Mouse (Mus musculus): ENCODE results near the gene Hmga1b. TPM values are rescaled to one million over a fixed set of nuclear protein-coding genes. Genes with fewer than 3 reads are reported as not detected.
A peak's percentile ranks its signal among the peaks of the same experiment; 100 is the strongest.
"Not testable (repeated sequence)": the region's sequence is repeated elsewhere in the genome, so short reads cannot be mapped to it uniquely, and the experiment has no call there.

Hmga1b gene
- 3.0 and 4.8 TPM in 2 replicates for polyA plus RNA-seq (2014; fragmentation: Nextera tagmentation; extraction: Ambion mirVana)

DNA sequence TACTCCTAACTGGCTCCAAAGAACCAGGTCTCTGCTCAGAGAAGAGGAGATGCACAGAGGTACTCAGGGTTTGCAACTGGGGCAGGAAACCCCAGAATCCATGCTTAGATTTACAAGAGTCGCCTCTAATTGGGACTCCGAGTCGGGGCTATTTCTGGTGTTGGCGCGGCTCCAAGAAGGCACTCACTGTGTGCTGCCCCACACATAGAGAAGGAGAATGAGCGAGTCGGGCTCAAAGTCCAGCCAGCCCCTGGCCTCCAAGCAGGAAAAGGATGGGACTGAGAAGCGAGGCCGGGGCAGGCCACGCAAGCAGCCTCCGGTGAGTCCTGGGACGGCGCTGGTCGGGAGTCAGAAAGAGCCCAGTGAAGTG is at the start of gene Hmga1b:
Gene Hmga1b, plus strand, starts transcription at position 123 of the 370 bp plus-strand sequence.
- H3K27ac ChIP-seq (replicated peaks; ENCODE audit: low read depth, low read length); DNase-seq (ENCODE audit: low spot score); H3K27me3 ChIP-seq (replicated peaks; ENCODE audit: control insufficient read depth, insufficient read depth, low read length); H3K4me1 ChIP-seq (ENCODE audit: control insufficient read depth, insufficient read depth, low read length); H3K4me3 ChIP-seq (ENCODE audit: low read depth, low read length); H3K9ac ChIP-seq (ENCODE audit: low read depth, low read length); ATAC-seq (ENCODE audit: low read depth); H3K36me3 ChIP-seq (ENCODE audit: control insufficient read depth, insufficient read depth, low read length): not testable (repeated sequence)
- Histone ChIP-seq H3K9me3 (ENCODE audit: control insufficient read depth, low read length) (peaks cover 17% of the 10 kb centered on the region), H3K4me2 (ENCODE audit: low read depth, low read length) (peak within 1 kb of the TSS; percentile 28)
- 23% methylated on average over 13 of the region's 14 CpGs for WGBS

DNA sequence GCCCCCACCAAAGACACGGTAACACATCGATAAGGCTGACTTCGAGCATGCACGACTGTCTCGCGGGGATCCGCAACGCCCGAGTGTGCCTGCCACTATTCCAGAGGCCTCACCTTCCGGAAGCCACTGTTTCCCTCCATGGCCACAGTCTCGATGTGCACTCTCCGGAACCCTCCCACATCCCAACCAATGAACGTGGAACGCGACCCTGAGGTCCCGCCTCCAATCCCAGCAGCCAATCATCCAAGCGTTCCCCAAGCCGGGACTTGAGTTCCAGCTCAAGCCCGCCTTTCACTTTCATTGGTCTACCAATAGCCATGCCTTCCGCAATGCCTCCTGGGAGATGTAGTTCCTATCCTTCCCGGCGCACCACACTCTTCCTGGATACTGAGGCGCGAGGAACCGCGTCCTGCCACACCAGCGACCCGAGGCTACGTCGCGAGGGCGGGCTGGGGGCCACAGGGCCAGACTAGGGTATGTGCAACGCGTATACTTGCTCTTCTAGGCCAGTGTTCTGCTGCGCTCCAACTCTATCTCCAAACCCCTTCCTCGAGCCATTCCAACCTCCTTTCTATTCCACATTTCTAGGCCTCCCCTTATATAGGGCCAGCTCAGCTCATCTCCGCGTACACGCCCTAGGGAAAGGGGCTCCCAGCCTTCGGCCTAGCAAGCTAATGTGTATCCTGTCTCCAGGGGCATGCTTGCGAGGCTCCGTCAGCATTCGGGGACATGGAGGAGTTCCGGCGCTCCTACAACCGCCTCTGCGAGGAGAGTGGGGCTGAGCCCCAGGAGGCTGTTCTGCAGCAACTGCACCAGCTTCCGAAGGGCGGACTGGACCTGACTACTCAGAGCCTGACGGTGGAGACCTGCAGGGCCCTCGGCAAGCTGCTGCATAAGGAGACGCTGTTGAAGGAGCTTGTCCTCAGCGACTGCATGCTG is 48.7 kb upstream of the Hmga1b start, which contains the start of the genes Cenpx and Lrrc45:
Gene Cenpx, minus strand, starts transcription at position 159 of the 939 bp plus-strand sequence.
Gene Lrrc45, plus strand, starts transcription at position 346 of the 939 bp plus-strand sequence.
- peak within 1 kb of the TSS; percentile 72 for H3K9ac ChIP-seq (ENCODE audit: low read depth, low read length)
- ATAC-seq (ENCODE audit: low read depth) (peak; percentile 96), DNase-seq (ENCODE audit: low spot score) (peak; percentile 100)
- no peaks in the 10 kb centered on the region for H3K27me3 ChIP-seq (replicated peaks; ENCODE audit: control insufficient read depth, insufficient read depth, low read length)
- no peaks in the 10 kb centered on the region for H3K9me3 ChIP-seq (ENCODE audit: control insufficient read depth, low read length)
- peak within 1 kb of the TSS; percentile 76 for H3K27ac ChIP-seq (replicated peaks; ENCODE audit: low read depth, low read length)
- H3K36me3 ChIP-seq (ENCODE audit: control insufficient read depth, insufficient read depth, low read length): peaks cover 51% of the 10 kb centered on the region
- H3K4me1 ChIP-seq (ENCODE audit: control insufficient read depth, insufficient read depth, low read length): peaks cover 7% of the 10 kb centered on the region; the same call in 1 of the 2 replicates
- H3K4me3 ChIP-seq (ENCODE audit: low read depth, low read length): peak within 1 kb of the TSS; percentile 65
- peak within 1 kb of the TSS; percentile 97 for H3K4me2 ChIP-seq (ENCODE audit: low read depth, low read length)
- WGBS: 2% methylated on average over 53 of the region's 53 CpGs

DNA sequence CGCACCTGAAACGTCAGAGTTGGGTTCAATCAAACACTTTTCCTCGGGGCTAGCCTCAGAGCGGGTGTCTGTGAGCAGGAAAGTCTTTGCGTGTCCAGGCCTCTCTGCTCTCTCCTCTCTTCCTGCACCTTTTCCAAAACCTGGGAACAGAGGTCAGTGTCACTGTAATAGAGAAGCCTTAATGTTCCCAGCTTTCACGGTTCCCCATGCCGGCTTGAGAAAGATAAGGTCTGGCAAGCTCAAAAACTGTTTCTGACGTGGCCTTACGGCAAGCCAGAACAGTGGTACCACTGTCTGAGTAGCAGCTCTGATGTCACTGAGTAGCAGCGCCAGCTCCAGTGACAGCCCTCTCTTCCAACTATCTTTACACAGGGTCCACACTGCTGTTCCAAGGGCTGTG is 48.0 kb upstream of the Hmga1b start:
- no peak for ATAC-seq (ENCODE audit: low read depth)
- no peaks in the 10 kb centered on the region for H3K9me3 ChIP-seq (ENCODE audit: control insufficient read depth, low read length)
- H3K27ac ChIP-seq (replicated peaks; ENCODE audit: low read depth, low read length): no peak overlapping the region; the same call in 1 of the 2 replicates
- peak overlapping the region; percentile 72 for H3K9ac ChIP-seq (ENCODE audit: low read depth, low read length)
- H3K4me2 ChIP-seq (ENCODE audit: low read depth, low read length): peak overlapping the region; percentile 85
- DNase-seq (ENCODE audit: low spot score): no peak
- H3K27me3 ChIP-seq (replicated peaks; ENCODE audit: control insufficient read depth, insufficient read depth, low read length): no peaks in the 10 kb centered on the region
- 55% methylated on average over 10 of the region's 10 CpGs for WGBS
- peaks cover 50% of the 10 kb centered on the region for H3K36me3 ChIP-seq (ENCODE audit: control insufficient read depth, insufficient read depth, low read length)
- peak overlapping the region; percentile 65 for H3K4me3 ChIP-seq (ENCODE audit: low read depth, low read length)
- peaks cover 7% of the 10 kb centered on the region; the same call in 1 of the 2 replicates for H3K4me1 ChIP-seq (ENCODE audit: control insufficient read depth, insufficient read depth, low read length)

DNA sequence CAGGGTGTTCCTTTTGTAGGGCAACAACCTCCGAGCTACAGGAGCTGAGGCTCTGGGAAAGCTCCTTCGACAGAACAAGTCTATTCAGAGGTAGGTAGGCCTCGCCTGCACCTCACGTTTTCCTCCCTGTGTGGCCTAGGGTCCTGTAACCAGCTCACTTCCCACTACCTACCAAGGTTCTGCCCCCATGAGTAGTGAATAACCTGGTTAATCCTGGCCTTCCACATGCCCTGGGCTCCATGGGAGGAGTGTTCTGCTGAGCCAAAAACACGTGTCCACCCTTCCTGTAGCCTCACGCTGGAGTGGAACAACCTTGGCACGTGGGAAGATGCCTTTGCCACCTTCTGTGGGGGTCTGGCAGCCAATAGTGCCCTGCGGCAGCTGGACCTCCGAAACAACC is 47.5 kb upstream of the Hmga1b start:
- no peaks in the 10 kb centered on the region for H3K27me3 ChIP-seq (replicated peaks; ENCODE audit: control insufficient read depth, insufficient read depth, low read length)
- 0 out of 2 replicates have a peak overlapping the region, but pooled peaks have one; percentile 65 for H3K4me3 ChIP-seq (ENCODE audit: low read depth, low read length)
- 93% methylated on average over 9 of the region's 9 CpGs for WGBS
- no peak overlapping the region for H3K27ac ChIP-seq (replicated peaks; ENCODE audit: low read depth, low read length)
- H3K9ac ChIP-seq (ENCODE audit: low read depth, low read length): 0 out of 2 replicates have a peak overlapping the region, but pooled peaks have one; percentile 28
- H3K4me1 ChIP-seq (ENCODE audit: control insufficient read depth, insufficient read depth, low read length): peaks cover 7% of the 10 kb centered on the region; the same call in 1 of the 2 replicates
- H3K9me3 ChIP-seq (ENCODE audit: control insufficient read depth, low read length): no peaks in the 10 kb centered on the region
- ATAC-seq (ENCODE audit: low read depth) (no peak), DNase-seq (ENCODE audit: low spot score) (no peak)
- H3K36me3 ChIP-seq (ENCODE audit: control insufficient read depth, insufficient read depth, low read length): peaks cover 50% of the 10 kb centered on the region
- peak overlapping the region; percentile 85 for H3K4me2 ChIP-seq (ENCODE audit: low read depth, low read length)

DNA sequence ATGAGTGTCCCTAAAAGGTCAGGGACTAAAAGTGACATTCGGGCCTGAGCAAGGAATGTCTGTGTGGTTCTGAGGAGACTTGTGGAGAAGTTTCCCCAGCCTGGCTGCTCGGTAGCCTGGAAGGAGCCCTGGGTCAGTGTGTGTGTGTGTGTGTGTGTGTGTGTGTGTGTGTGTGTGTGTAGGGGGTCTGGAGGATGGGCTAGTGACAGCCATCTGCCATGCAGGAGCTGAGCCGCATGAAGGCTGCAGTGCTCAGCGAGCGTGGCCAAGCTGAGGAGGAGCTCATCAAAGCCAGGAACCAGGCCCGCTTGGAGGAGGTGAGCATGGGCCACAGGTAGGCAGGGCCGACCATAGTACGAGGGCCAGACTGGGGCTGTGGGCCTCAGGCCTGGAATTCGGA is 43.4 kb upstream of the Hmga1b start:
- Histone ChIP-seq H3K36me3 (ENCODE audit: control insufficient read depth, insufficient read depth, low read length) (peaks cover 35% of the 10 kb centered on the region), H3K27me3 (replicated peaks; ENCODE audit: control insufficient read depth, insufficient read depth, low read length) (no peaks in the 10 kb centered on the region), H3K4me2 (ENCODE audit: low read depth, low read length) (no peak overlapping the region), H3K9me3 (ENCODE audit: control insufficient read depth, low read length) (no peaks in the 10 kb centered on the region), H3K4me1 (ENCODE audit: control insufficient read depth, insufficient read depth, low read length) (peaks cover 12% of the 10 kb centered on the region), H3K27ac (replicated peaks; ENCODE audit: low read depth, low read length) (no peak overlapping the region), H3K4me3 (ENCODE audit: low read depth, low read length) (no peak overlapping the region), H3K9ac (ENCODE audit: low read depth, low read length) (0 out of 2 replicates have a peak overlapping the region, but pooled peaks have one; percentile 30)
- 94% methylated on average over 8 of the region's 9 CpGs for WGBS
- ATAC-seq (ENCODE audit: low read depth) (no peak), DNase-seq (ENCODE audit: low spot score) (no peak)

DNA sequence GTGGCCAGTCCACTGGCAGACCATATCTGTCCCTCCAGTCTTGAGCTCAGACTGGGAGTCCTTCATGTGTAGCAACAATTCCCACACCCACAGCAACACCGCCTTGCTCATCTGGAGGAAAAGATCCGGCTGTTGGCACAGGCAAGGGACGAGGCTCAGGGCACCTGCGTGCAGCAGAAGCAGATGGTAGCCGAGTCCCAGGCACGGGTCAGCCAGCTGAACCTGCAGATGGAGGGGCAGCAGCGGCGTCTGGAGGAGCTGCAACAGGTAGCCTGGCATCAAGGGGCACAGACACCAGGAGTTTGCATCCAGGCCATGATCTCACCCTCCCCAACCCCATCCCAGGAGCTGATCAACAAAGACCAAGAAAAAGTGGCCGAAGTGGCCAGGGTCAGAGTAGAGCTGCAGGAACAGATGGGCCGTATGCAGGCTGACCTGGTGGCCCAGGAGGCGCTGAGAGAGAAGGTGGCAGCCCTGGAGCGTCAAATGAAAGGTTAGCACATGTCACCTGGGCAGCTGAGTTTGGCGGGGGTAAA is 42.7 kb upstream of the Hmga1b start:
- Histone ChIP-seq H3K4me3 (ENCODE audit: low read depth, low read length) (no peak overlapping the region), H3K9me3 (ENCODE audit: control insufficient read depth, low read length) (no peaks in the 10 kb centered on the region), H3K9ac (ENCODE audit: low read depth, low read length) (no peak overlapping the region), H3K36me3 (ENCODE audit: control insufficient read depth, insufficient read depth, low read length) (peaks cover 36% of the 10 kb centered on the region), H3K4me1 (ENCODE audit: control insufficient read depth, insufficient read depth, low read length) (peaks cover 12% of the 10 kb centered on the region), H3K27me3 (replicated peaks; ENCODE audit: control insufficient read depth, insufficient read depth, low read length) (no peaks in the 10 kb centered on the region), H3K27ac (replicated peaks; ENCODE audit: low read depth, low read length) (no peak overlapping the region), H3K4me2 (ENCODE audit: low read depth, low read length) (no peak overlapping the region)
- ATAC-seq (ENCODE audit: low read depth) (no peak), DNase-seq (ENCODE audit: low spot score) (no peak)
- 92% methylated on average over 12 of the region's 13 CpGs for WGBS

DNA sequence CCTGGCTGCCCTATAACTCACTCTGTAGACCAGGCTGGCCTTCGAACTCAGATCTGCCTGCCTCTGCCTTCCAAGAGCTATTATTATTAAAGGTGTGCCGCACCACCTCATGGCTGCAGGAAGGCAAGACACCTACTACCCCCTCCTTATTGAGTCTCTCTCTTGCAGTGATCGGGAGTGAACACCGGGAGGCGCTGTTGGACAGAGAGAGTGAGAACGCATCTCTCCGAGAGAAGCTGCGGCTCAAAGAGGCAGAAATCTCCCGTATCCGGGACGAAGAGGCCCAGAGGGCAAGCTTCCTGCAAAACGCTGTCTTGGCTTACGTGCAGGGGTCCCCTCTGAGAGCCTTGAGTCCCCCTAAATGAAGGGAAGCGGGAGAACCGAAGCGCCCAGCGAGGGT is 42.1 kb upstream of the Hmga1b start:
- Histone ChIP-seq H3K27ac (replicated peaks; ENCODE audit: low read depth, low read length) (0 out of 2 replicates have a peak overlapping the region, but pooled peaks have one; percentile 22), H3K27me3 (replicated peaks; ENCODE audit: control insufficient read depth, insufficient read depth, low read length) (no peaks in the 10 kb centered on the region), H3K4me3 (ENCODE audit: low read depth, low read length) (peak overlapping the region; percentile 67), H3K9ac (ENCODE audit: low read depth, low read length) (peak overlapping the region; percentile 77), H3K4me1 (ENCODE audit: control insufficient read depth, insufficient read depth, low read length) (peaks cover 12% of the 10 kb centered on the region), H3K9me3 (ENCODE audit: control insufficient read depth, low read length) (no peaks in the 10 kb centered on the region), H3K36me3 (ENCODE audit: control insufficient read depth, insufficient read depth, low read length) (peaks cover 41% of the 10 kb centered on the region), H3K4me2 (ENCODE audit: low read depth, low read length) (peak overlapping the region; percentile 99)
- 9% methylated on average over 16 of the region's 17 CpGs for WGBS
- DNase-seq (ENCODE audit: low spot score) (peak; percentile 91), ATAC-seq (ENCODE audit: low read depth) (no peak)

Data from embryonic facial prominence, embryonic 14.5 days (tissue).